In the genomic region with DNA sequence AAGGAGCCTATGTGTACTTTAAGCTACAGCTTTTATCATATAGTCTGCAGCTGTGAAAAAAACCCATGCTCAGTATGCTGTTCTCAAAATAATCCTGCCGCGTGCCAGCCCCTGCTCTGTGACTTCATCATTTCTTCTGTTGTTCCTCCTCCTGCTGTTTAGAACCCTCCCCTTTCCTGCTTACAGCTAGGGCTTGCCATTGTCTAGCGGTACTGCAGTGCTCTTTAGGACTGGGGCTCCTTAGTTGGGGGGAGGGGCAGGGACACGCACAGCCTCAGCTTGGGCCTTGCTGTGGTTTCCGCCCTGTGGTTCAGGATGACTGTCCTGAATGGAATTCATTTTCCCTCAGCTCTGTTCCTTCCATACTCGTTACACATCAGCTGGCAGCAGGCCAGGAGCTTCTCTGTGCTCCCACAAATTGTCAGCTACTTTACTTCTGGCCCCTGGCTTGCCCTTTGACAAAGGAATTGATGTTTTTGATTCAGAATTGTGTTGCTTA, we compare ENCODE assay signal across 8 mouse cellular contexts.
DNase-seq lines count a peak whose midpoint lies in the region; ATAC-seq and TF ChIP-seq lines count a peak whose summit lies in the region.

No protein-coding gene starts in this region.

- WGBS in spleen, adult 2 months = 19% methylated on average over 6 of the region's 6 CpGs
- 7% methylated on average over 6 of the region's 6 CpGs for WGBS in embryonic facial prominence, embryonic 10.5 days
- WGBS in heart, adult 2 months = 5% methylated on average over 6 of the region's 6 CpGs
- 11% methylated on average over 6 of the region's 6 CpGs for WGBS in limb, embryonic 14.5 days
- 2% methylated on average over 6 of the region's 6 CpGs for WGBS in midbrain, embryonic 15.5 days
- WGBS in stomach, embryonic 16.5 days = 7% methylated on average over 6 of the region's 6 CpGs

- H3K36me3 ChIP-seq in spleen, adult 2 months (ENCODE audit: control insufficient read depth, insufficient read depth, low read length) = peaks cover 5% of the 10 kb centered on the region
- peaks cover 22% of the 10 kb centered on the region for H3K36me3 ChIP-seq in embryonic facial prominence, embryonic 10.5 days (replicated peaks)
- H3K36me3 ChIP-seq in heart, adult 2 months (ENCODE audit: control insufficient read depth, insufficient read depth, low read length) = no peaks in the 10 kb centered on the region; the same call in 1 of the 2 replicates
- H3K36me3 ChIP-seq in limb, embryonic 14.5 days (ENCODE audit: control insufficient read depth, insufficient read depth, low read length) = peaks cover 6% of the 10 kb centered on the region; the same call in 1 of the 2 replicates
- H3K36me3 ChIP-seq in midbrain, embryonic 15.5 days (replicated peaks) = no peaks in the 10 kb centered on the region
- no peaks in the 10 kb centered on the region for H3K36me3 ChIP-seq in stomach, embryonic 16.5 days (ENCODE audit: control insufficient read depth, insufficient read depth, low read length)

- DNase-seq in spleen, adult 2 months (ENCODE audit: low read depth in 1 of 2, low spot score in 2 of 2) = peak; percentile 10 to 19
- DNase-seq in spleen, adult 12 weeks (ENCODE audit: low spot score) = no peak
- DNase-seq in embryonic facial prominence, embryonic 10.5 days (ENCODE audit: low spot score) = peak; percentile 75
- DNase-seq in heart, adult 2 months = peak; percentile 74 to 83
- DNase-seq in kidney, adult 18-20 months = peak; percentile 64
- peak; percentile 91 for DNase-seq in limb, embryonic 14.5 days (ENCODE audit: low spot score)

- no peak for TF ChIP-seq POLR2A in spleen, adult 2 months (IDR thresholded peaks at IDR 0.05; ENCODE audit: low read depth, low read length)
- no peak for TF ChIP-seq POLR2A in heart, adult 2 months (IDR thresholded peaks at IDR 0.05; ENCODE audit: insufficient read depth, low read depth, low read length)
- no peak for TF ChIP-seq POLR2A in limb, embryonic 14.5 days (IDR thresholded peaks at IDR 0.05; ENCODE audit: borderline replicate concordance, extremely low read depth, insufficient read depth, insufficient read length)

- no peaks in the 10 kb centered on the region for H3K79me2 ChIP-seq in heart, adult 2 months (replicated peaks; ENCODE audit: control insufficient read depth, insufficient read depth, low read length)

- H3K27me3 ChIP-seq in spleen, adult 2 months (ENCODE audit: control insufficient read depth, insufficient read depth, low read length) = no peaks in the 10 kb centered on the region
- no peaks in the 10 kb centered on the region for H3K27me3 ChIP-seq in embryonic facial prominence, embryonic 10.5 days (replicated peaks; ENCODE audit: low read depth, poor library complexity, severe bottlenecking)
- no peaks in the 10 kb centered on the region for H3K27me3 ChIP-seq in heart, adult 2 months (ENCODE audit: control insufficient read depth, insufficient read depth, low read length)
- H3K27me3 ChIP-seq in limb, embryonic 14.5 days (ENCODE audit: control insufficient read depth, insufficient read depth, low read length) = no peaks in the 10 kb centered on the region
- no peaks in the 10 kb centered on the region for H3K27me3 ChIP-seq in midbrain, embryonic 15.5 days (replicated peaks)
- H3K27me3 ChIP-seq in stomach, embryonic 16.5 days (ENCODE audit: control insufficient read depth, insufficient read depth, low read length) = no peaks in the 10 kb centered on the region

- H3K9ac ChIP-seq in heart, adult 2 months (ENCODE audit: low read depth, low read length) = no peak overlapping the region
- no peak overlapping the region for H3K9ac ChIP-seq in limb, embryonic 14.5 days (ENCODE audit: low read depth, low read length, severe bottlenecking)
- H3K9ac ChIP-seq in midbrain, embryonic 15.5 days = no peak overlapping the region
- H3K9ac ChIP-seq in stomach, embryonic 16.5 days (ENCODE audit: low read length) = peak overlapping the region; percentile 14; the same call in 1 of the 2 replicates

- intact Hi-C loops in heart, adult 2 months (cut with DNase I) = loop anchor here (2.0 to 5.0 kb wide), 2 partner anchors 21 to 67 kb away; no protein-coding TSS in a partner anchor

- peaks cover 3% of the 10 kb centered on the region; the same call in 1 of the 2 replicates for H3K9me3 ChIP-seq in embryonic facial prominence, embryonic 10.5 days
- no peaks in the 10 kb centered on the region for H3K9me3 ChIP-seq in limb, embryonic 14.5 days (ENCODE audit: control insufficient read depth, low read length)
- no peaks in the 10 kb centered on the region for H3K9me3 ChIP-seq in midbrain, embryonic 15.5 days
- no peaks in the 10 kb centered on the region for H3K9me3 ChIP-seq in stomach, embryonic 16.5 days (replicated peaks; ENCODE audit: control insufficient read depth, low read length)

- no peak for TF ChIP-seq CTCF in spleen, adult 2 months (IDR thresholded peaks at IDR 0.05; ENCODE audit: extremely low read depth, insufficient read depth, insufficient read length, insufficient replicate concordance)
- no peak for TF ChIP-seq CTCF in heart, adult 2 months (IDR thresholded peaks at IDR 0.05)

- no peak overlapping the region for H3K4me2 ChIP-seq in limb, embryonic 14.5 days (replicated peaks; ENCODE audit: low read depth, low read length, severe bottlenecking)
- no peak overlapping the region for H3K4me2 ChIP-seq in midbrain, embryonic 15.5 days
- H3K4me2 ChIP-seq in stomach, embryonic 16.5 days (ENCODE audit: low read depth, low read length) = no peak overlapping the region

- ATAC-seq in limb, embryonic 14.5 days (ENCODE audit: low FRiP score, low read depth) = peak; percentile 87
- peak; percentile 95 for ATAC-seq in midbrain, embryonic 15.5 days (replicated peaks)
- ATAC-seq in stomach, embryonic 16.5 days (ENCODE audit: insufficient read depth, low FRiP score) = peak; percentile 92

- peak; percentile 61; the same call in 1 of the 2 replicates for TF ChIP-seq EP300 in heart, adult 2 months (IDR thresholded peaks at IDR 0.05; ENCODE audit: insufficient read depth, low read depth, low read length)

- no peak overlapping the region for H3K27ac ChIP-seq in spleen, adult 2 months (ENCODE audit: insufficient read depth, low read length)
- H3K27ac ChIP-seq in embryonic facial prominence, embryonic 10.5 days (replicated peaks) = peak overlapping the region; percentile 62
- H3K27ac ChIP-seq in heart, adult 2 months = peak overlapping the region; percentile 29
- peak overlapping the region; percentile 28; the same call in 1 of the 2 replicates for H3K27ac ChIP-seq in limb, embryonic 14.5 days (replicated peaks; ENCODE audit: low read depth, low read length)
- H3K27ac ChIP-seq in midbrain, embryonic 15.5 days = peak overlapping the region; percentile 72
- peak overlapping the region; percentile 79 for H3K27ac ChIP-seq in stomach, embryonic 16.5 days (ENCODE audit: low read length)

- H3K4me1 ChIP-seq in spleen, adult 2 months (ENCODE audit: control insufficient read depth, insufficient read depth, insufficient read length) = peaks cover 10% of the 10 kb centered on the region
- H3K4me1 ChIP-seq in embryonic facial prominence, embryonic 10.5 days = peaks cover 29% of the 10 kb centered on the region
- peaks cover 20% of the 10 kb centered on the region for H3K4me1 ChIP-seq in heart, adult 2 months (ENCODE audit: control insufficient read depth, insufficient read depth, low read length)
- H3K4me1 ChIP-seq in limb, embryonic 14.5 days (ENCODE audit: control insufficient read depth, insufficient read depth, low read length) = peaks cover 12% of the 10 kb centered on the region
- peaks cover 19% of the 10 kb centered on the region for H3K4me1 ChIP-seq in midbrain, embryonic 15.5 days
- H3K4me1 ChIP-seq in stomach, embryonic 16.5 days (ENCODE audit: control insufficient read depth, insufficient read depth, low read length) = peaks cover 33% of the 10 kb centered on the region

- no peak overlapping the region for H3K4me3 ChIP-seq in spleen, adult 2 months (ENCODE audit: extremely low read depth, insufficient read depth, insufficient read length)
- H3K4me3 ChIP-seq in embryonic facial prominence, embryonic 10.5 days = no peak overlapping the region
- H3K4me3 ChIP-seq in heart, adult 2 months = no peak overlapping the region
- no peak overlapping the region for H3K4me3 ChIP-seq in limb, embryonic 14.5 days (replicated peaks; ENCODE audit: low read length)
- H3K4me3 ChIP-seq in midbrain, embryonic 15.5 days = no peak overlapping the region
- no peak overlapping the region for H3K4me3 ChIP-seq in stomach, embryonic 16.5 days (replicated peaks; ENCODE audit: low read length)
